Mouse (Mus musculus): ENCODE data around the gene Gpn3. TPM values are rescaled to one million over a fixed set of nuclear protein-coding genes. Genes with fewer than 3 reads are reported as not detected.
A peak's percentile ranks its signal among the peaks of the same experiment; 100 is the strongest.

Gpn3 gene
- polyA plus RNA-seq, 2 experiments from 2014 or later: 56.9 to 67.7 TPM

GRCm38 (mm10) chr5:122422071-122422964 is 50.6 kb downstream of the Gpn3 start:
- ATAC-seq: peak; percentile 86

GRCm38 (mm10) chr5:122423083-122423482 is 51.4 kb downstream of the Gpn3 start:
- no peak for ATAC-seq

- no peak for ATAC-seq
Observed at GRCm38 (mm10) chr5:122425550-122425949, 53.9 kb downstream of the Gpn3 start.

GRCm38 (mm10) chr5:122430036-122430775 is 58.5 kb downstream of the Gpn3 start:
- peak; percentile 70 for ATAC-seq

GRCm38 (mm10) chr5:122431221-122431620 is 59.5 kb downstream of the Gpn3 start:
- peak; percentile 79 for ATAC-seq

Other genes starting within 250 kb of the Gpn3 start
- gene Ccdc63, start 231.1 kb upstream of the Gpn3 start, polyA plus RNA-seq (2017; shearing (Covaris generic)): under 1 TPM in 1 of 2 experiments, not detected in 1; 0.75 TPM
- 10 to 100 TPM; 34.6 to 82.0 TPM for gene Ppp1cc, start 213.6 kb upstream of the Gpn3 start, polyA plus RNA-seq (2017; shearing (Covaris generic))
- 100 to 1,000 TPM in 1 of 2 experiments, 10 to 100 TPM in 1; 51.8 to 108 TPM for gene Hvcn1, start 165.1 kb upstream of the Gpn3 start, polyA plus RNA-seq (2017; shearing (Covaris generic))
- gene Tctn1, start 107.4 kb upstream of the Gpn3 start, polyA plus RNA-seq (2017; shearing (Covaris generic)): 1 to 10 TPM; 1.1 to 2.0 TPM
- 10 to 100 TPM; 17.8 to 18.7 TPM for gene Pptc7, start 87.5 kb upstream of the Gpn3 start, polyA plus RNA-seq (2017; shearing (Covaris generic))
- gene Rad9b, start 17.6 kb upstream of the Gpn3 start, polyA plus RNA-seq (2017; shearing (Covaris generic)): 10 to 100 TPM; 13.6 to 17.0 TPM
- 100 to 1,000 TPM; 193 to 203 TPM for gene Vps29, start 17.5 kb upstream of the Gpn3 start, polyA plus RNA-seq (2017; shearing (Covaris generic))
- gene Fam216a, start 488 bp downstream of the Gpn3 start, polyA plus RNA-seq (2017; shearing (Covaris generic)): 1 to 10 TPM; 6.9 to 7.4 TPM
- gene Arpc3, start 20.0 kb downstream of the Gpn3 start, polyA plus RNA-seq (2017; shearing (Covaris generic)): 100 to 1,000 TPM; 394 to 533 TPM
- 10 to 100 TPM; 17.7 to 22.8 TPM for gene Anapc7, start 49.8 kb downstream of the Gpn3 start, polyA plus RNA-seq (2017; shearing (Covaris generic))
- 10 to 100 TPM in 1 of 2 experiments, 1 to 10 TPM in 1; 10.0 to 14.8 TPM for gene Atp2a2, start 130.3 kb downstream of the Gpn3 start, polyA plus RNA-seq (2017; shearing (Covaris generic))
- 1 to 10 TPM; 6.6 to 7.8 TPM for gene Ift81, start 242.6 kb downstream of the Gpn3 start, polyA plus RNA-seq (2017; shearing (Covaris generic))